Mouse (Mus musculus) layer of hippocampus, postnatal 10 days (tissue): ENCODE results near the gene Ceacam20. TPM values are rescaled to one million over a fixed set of nuclear protein-coding genes. Genes with fewer than 3 reads are reported as not detected.
"Not testable (repeated sequence)": the region's sequence is repeated elsewhere in the genome, so short reads cannot be mapped to it uniquely, and the experiment has no call there.

Experiments used
- DNase-seq, 2 experiments: peaks; one replicate each; pipeline ENCODE4 v3.0.0; 2021; ENCODE audit warnings: low spot score in 2 of 2
- total RNA-seq, 2 experiments: library from RNA; stranded (reverse); gene quantifications; 2 replicates each; pipeline ENCODE4 v1.2.3; 2021

The Ceacam20 gene
- total RNA-seq, 2 experiments from 2014 or later = not detected

- no peak for DNase-seq
Measured at GRCm38 (mm10) chr7:19945821-19946515, 19.2 kb upstream of the Ceacam20 start.

- no peak for DNase-seq
Measured at GRCm38 (mm10) chr7:19948956-19949355, 16.3 kb upstream of the Ceacam20 start.

GRCm38 (mm10) chr7:19949996-19950395 is 15.2 kb upstream of the Ceacam20 start:
- no peak for DNase-seq

- no peak for DNase-seq
Measured at GRCm38 (mm10) chr7:19950589-19950988, 14.6 kb upstream of the Ceacam20 start, which contains the start of gene Igsf23. Gene Igsf23 (minus strand): TSS chr7:19950756.

GRCm38 (mm10) chr7:19952320-19952986 is 12.8 kb upstream of the Ceacam20 start:
- DNase-seq = no peak

DNA sequence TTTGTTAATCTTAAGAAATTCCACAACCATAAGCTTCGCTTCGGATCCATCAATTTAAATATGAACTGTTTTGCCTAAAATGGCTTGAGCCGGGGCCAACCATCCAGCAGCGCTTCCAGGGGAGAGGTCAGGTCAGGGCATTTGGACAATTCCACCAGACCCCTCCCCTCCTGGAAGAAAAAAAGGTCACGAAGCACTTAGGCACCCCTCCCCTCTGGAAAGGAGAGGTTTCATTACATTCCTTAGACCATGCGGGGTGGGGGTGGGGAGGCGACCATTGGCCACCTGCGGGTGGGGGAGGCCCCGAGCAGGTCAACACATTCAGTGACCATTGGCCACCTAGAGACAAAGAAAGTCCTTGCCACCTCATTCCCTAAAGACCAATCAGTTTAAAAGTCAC is 12.2 kb upstream of the Ceacam20 start:
- no peak for DNase-seq

DNA sequence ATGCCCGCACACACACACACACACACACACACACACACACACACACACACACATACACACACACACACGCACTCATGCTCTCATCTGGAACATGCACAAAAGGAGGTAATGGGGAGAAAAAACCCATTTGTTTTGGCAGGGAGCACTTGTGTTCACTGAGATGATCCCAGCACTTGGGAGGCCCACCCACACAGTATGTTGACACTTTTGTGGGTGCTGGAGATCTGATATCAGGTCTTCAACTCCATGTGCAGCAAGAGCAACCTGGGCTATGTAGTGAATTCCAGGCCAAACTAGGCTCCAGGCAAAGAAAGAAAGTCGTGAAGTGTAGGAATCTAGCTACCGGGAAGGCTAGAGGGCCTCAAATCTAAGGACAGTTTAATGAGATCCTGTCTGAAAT is 9.4 kb upstream of the Ceacam20 start:
- no peak for DNase-seq

DNA sequence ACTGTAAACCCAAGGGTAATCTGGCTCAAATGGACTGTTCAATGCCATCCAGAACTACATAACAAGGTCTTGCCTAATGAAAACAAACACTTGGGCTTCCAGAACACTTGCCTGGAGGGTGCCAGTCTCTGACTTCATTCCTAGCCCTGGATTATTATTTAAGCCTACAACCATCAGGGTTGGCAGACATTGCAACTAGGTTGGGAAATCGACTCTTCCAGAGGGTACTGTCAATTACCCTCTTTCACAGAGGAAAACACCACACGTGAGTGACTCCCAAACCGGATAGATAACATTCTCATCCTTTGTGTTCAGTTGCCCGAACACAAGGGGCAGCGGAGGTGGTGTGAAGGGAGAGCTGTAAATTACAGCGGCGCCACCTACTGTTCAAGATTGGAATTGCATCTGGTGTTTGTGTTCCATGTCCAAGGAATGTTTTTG is 8.9 kb upstream of the Ceacam20 start:
- DNase-seq = peak; percentile 93

DNA sequence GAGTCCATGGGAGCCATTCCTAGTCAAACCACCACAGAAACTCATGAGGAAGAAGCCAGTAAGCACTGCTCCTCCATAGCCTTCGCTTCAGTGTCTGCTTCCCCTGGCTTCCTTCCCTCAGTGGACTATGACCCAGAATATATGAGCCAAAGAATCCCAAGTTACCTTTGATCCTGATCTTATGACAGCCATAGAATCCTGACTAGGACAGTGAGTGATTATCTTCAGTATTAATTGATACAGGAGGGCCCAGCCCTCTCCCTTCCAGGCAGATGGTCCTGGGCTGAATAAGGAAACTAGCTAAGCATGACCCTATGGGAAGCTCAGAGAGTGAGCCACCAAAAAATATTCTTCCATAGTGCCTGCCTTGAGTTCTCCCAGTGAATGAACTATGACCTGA is 2.8 kb upstream of the Ceacam20 start:
- peak in 1 of 2 experiments; percentile 5 for DNase-seq

GRCm38 (mm10) chr7:19969106-19969505 is 3.9 kb downstream of the Ceacam20 start:
- no peak for DNase-seq

GRCm38 (mm10) chr7:19969541-19970090 is 4.4 kb downstream of the Ceacam20 start:
- DNase-seq = no peak

DNA sequence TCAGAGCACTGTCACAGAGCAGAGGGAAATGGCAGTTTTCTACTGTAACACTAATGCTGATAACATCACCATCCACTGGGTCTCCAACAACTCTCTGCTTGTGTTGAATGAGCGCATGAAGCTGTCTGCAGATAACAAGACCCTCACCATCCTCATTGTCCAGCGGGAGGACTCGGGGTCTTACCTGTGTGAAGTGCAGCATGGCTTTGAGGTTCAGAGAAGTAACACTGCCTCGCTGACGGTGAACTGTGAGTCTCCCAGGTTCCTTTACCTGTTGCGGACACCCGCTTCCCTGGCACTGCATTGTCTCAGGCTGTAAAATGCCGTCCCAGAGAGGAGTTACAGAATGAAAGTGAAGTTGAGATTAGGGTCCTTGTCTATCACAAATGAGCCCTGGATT is 5.0 kb downstream of the Ceacam20 start:
- DNase-seq = no peak

- no peak for DNase-seq
Measured at GRCm38 (mm10) chr7:19971516-19971915, 6.3 kb downstream of the Ceacam20 start.

GRCm38 (mm10) chr7:19991165-19991564 is 26.0 kb downstream of the Ceacam20 start, which contains the start of gene Nlrp9b:
Gene Nlrp9b (plus strand): TSS chr7:19991465.
- DNase-seq = not testable (repeated sequence)

DNA sequence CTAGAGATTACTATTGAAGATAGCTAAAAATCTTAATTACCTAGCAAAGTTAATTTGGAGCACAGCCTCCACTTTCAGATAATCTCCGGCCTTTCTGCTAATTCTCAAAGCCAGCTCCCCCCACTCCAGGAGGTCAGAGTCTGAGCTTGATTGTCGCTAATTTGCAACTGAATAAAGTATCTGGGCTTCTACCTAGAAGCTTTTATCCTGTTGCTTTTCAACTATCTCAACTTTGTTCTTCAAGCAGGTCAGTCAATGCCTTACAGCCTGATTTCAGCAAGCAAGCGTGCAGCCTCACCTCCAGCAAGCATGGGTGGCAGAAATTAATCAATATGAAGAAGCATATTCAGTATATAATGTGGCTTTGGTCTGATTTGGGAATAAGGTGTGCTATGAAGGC is 31.5 kb downstream of the Ceacam20 start:
- not testable (repeated sequence) for DNase-seq

DNA sequence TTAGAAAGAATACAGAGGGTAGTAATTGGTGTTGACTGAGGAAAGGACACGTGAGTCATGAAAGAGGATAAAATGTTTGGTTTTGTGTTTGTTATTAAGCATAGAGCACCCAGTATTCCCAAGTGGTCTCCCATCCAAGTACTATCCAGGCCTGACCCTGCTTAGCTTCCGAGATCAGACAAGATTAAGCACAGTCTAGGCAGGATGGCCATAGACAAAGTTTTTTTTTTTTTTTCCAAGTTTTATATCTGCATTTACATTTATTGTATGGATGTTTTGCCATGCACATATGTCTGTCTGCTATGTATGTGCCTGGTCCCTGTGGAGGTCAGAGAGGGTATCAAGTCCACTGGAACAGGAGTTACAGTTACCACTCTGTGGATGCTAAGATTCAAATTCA is 44.8 kb downstream of the Ceacam20 start:
- DNase-seq = no peak

Other genes starting within 250 kb of the Ceacam20 start
- 100 to 1,000 TPM; 113 to 115 TPM for gene Tomm40, start 250.0 kb upstream of the Ceacam20 start, total RNA-seq
- 10 to 100 TPM; 22.2 to 22.3 TPM for gene Nectin2, start 214.9 kb upstream of the Ceacam20 start, total RNA-seq
- gene Bcam, start 194.4 kb upstream of the Ceacam20 start, total RNA-seq = 10 to 100 TPM in 1 of 2 experiments, 1 to 10 TPM in 1; 7.2 to 10.6 TPM
- gene Cblc, start 168.6 kb upstream of the Ceacam20 start, total RNA-seq = not detected
- gene Bcl3, start 142.6 kb upstream of the Ceacam20 start, total RNA-seq = under 1 TPM; 0.85 to 0.87 TPM
- gene Gm19345, start 113.4 kb upstream of the Ceacam20 start, total RNA-seq = 1 to 10 TPM; 5.1 to 5.4 TPM
- gene Ceacam16, start 104.1 kb upstream of the Ceacam20 start, total RNA-seq = not detected
- gene Ceacam19, start 77.4 kb upstream of the Ceacam20 start, total RNA-seq = not detected
- gene Pvr, start 44.3 kb upstream of the Ceacam20 start, total RNA-seq = 10 to 100 TPM; 11.9 TPM
- gene Igsf23, start 14.7 kb upstream of the Ceacam20 start, total RNA-seq = not detected
- gene Nlrp9b, start 26.1 kb downstream of the Ceacam20 start, total RNA-seq = not detected
- not detected for gene Vmn1r91, start 134.3 kb downstream of the Ceacam20 start, total RNA-seq
- not detected for gene Gm16442, start 157.2 kb downstream of the Ceacam20 start, total RNA-seq
- not detected for gene Vmn1r93, start 173.7 kb downstream of the Ceacam20 start, total RNA-seq
- not detected for gene Vmn1r94, start 203.0 kb downstream of the Ceacam20 start, total RNA-seq
- gene Vmn1r95, start 228.3 kb downstream of the Ceacam20 start, total RNA-seq = not detected
- not detected for gene Gm6164, start 240.2 kb downstream of the Ceacam20 start, total RNA-seq